Mouse (Mus musculus): ENCODE measurements around the gene Med16.

The Med16 gene

GRCm38 (mm10) chr10:79886611-79887010 is 22.1 kb downstream of the Med16 start:
- in situ Hi-C loops (cut with MboI, MseI), result loop anchor here (5.0 kb wide), 1 partner anchor 66 kb away; no protein-coding TSS in a partner anchor

DNA sequence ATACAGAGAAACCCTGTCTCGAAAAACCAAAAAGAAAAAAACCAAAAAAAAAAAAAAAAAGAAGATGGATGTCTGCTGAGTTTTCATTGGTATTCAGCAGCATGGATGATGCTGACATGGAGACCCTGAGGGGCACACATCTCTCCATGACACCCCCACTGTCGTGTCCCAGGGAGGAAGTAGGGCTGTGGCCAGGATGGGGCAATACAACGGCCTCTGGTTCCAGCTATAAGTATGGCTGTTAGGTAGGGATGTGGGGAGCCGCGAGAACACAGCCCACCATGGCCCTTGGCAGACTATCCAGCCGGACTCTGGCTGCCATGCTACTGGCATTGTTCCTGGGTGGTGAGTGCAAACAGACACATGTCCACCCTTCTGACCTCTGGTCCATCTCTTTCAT is 22.7 kb downstream of the Med16 start, which contains the start of gene Elane:
Elane (plus strand) TSS at position 194 of the 400 bp plus-strand sequence.
- in situ Hi-C loops (cut with MboI, MseI), result loop anchor here (5.0 kb wide), 1 partner anchor 66 kb away; no protein-coding TSS in a partner anchor

- in situ Hi-C loops (cut with MboI, MseI), result loop anchor here (5.0 kb wide), 1 partner anchor 67 kb away; no protein-coding TSS in a partner anchor
These were observed 23.8 kb downstream of the Med16 start for GRCm38 (mm10) chr10:79884938-79885337.

DNA sequence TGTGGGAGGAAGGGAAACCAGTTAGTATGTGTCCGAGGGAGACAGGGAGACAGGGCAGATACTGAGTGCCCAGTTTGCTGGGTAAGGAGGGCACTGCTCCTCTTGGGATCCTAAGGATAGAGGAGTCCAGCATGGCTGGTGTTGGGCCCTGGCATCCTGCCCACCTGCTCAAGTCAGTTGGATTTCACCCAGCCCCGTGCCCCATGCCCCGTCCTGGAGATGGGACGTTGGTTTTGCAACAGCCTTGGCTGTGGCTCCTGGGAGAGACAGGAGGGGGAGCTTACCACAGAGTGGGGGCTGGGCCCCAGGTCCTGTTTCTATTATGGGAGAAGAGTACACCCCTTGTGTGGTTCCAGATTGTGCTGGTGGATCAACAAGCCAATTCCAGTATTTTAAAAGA is 24.3 kb downstream of the Med16 start:
- in situ Hi-C loops (cut with MboI, MseI), result no loop called here

DNA sequence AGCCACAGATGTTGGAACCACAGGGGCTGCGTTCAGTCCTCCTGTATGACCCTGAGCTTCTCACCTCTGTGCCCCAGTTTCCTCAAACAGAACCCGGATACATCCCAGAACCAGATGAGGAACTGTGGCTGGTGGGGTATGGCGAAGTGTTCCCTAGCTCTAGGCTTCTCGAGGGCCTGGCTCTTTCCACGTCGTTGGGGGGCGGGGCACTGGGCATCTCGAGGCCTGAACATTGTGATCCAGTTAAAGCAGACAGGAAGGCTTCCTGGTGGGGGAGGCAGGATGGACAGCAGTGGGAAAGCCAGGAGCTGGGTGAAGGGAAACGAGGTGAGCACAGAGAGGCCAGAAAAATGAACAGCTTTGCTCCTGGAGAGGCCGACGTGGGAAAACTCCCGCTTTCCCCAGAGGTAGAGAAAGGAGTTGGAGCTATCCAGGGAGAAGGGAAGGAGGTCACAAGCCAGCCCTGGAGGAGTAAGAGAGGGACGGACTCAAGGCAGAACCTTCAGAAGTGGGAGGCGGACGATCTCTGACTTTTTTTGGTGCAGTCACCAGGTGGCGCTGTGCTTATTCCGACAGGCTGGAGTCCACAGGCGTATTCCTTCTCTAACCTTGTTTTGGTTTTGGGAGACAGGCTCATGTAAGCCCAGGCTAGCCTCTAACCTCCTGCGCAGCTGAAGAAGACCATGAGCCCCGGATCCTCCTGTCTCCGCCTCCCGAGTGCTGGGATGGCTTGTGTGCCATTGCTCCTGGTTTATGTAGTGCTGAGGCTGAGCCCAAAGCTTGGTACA is 25.2 kb downstream of the Med16 start:
- in situ Hi-C loops (cut with MboI, MseI), result no loop called here

DNA sequence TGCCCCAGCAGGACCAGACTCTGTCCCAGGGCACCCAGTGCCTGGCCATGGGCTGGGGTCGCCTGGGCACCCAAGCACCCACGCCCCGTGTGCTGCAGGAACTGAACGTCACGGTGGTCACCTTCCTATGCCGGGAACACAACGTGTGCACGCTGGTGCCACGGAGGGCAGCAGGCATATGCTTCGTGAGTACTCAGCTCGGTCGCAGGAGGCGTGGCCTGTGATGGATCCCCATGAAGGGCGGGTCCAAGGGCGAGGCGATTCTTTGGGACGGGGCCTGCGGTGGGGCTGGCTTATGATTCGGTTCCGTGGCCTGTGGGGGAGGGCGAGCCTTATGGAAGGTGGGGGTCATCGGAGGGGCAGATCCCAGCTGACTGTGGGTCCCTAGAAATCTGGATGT is 26.7 kb downstream of the Med16 start:
- in situ Hi-C loops (cut with MboI, MseI), result no loop called here

DNA sequence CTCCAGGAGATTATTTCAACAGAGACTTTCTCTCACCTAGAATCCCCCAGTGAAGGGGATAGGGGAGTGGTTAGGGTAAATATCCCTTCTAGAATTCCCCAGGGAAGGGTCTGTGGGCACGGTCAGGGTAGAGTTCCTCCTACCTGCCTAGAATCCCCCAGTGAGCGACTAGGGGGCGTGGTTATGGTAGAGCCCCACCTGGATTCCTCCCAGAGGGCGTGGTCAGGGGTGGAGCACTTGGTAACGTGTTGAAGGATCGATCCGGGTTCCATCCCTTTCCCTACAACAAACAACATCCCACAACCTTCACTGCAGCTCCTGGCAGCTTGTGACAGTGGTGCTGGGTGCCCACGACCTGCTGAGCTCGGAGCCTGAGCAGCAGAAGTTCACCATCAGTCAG is 28.0 kb downstream of the Med16 start:
- in situ Hi-C loops (cut with MboI, MseI), result no loop called here

DNA sequence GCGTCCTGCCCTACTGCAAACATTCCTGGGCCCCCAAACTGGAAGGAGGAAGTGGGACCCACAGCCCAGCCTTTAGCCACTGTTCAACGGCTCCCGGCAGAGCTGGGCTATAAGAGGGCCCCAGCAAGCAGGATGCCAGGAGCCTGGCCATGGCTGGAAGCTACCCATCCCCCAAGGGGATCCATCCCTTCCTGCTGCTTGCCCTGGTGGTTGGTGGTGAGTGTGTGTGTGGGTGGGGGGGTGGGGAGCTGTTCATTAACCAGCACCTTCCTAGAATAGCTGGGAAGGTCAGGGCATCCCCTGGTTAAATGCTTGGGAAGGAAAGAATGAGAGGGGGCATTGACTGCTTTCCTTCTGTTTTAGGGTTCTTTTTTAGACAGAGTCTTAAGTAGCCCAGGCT is 29.2 kb downstream of the Med16 start:
- in situ Hi-C loops (cut with MboI, MseI), result no loop called here

DNA sequence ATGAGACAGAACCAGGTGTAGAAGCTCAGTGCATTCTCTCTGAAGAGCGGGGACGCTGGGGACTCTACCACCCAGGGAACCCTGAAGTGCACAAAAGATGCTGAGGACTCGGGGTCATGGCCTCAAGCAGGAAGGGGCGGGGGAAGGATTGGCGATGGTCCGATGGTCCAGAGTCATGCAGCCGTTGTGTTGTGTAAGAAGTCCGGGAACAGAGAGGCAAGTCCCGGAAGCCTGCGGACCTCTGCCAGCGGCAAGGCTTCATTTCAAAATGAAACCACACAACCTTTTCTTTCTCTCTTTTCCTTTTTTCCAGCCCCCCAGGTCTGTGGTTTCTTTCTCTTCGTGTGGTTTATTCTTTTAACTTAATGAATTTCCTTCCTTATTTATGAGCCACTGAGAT is 31.0 kb downstream of the Med16 start:
- in situ Hi-C loops (cut with MboI, MseI), result no loop called here

- in situ Hi-C loops (cut with MboI, MseI), result no loop called here
These were observed 31.5 kb downstream of the Med16 start for GRCm38 (mm10) chr10:79877174-79877573.

DNA sequence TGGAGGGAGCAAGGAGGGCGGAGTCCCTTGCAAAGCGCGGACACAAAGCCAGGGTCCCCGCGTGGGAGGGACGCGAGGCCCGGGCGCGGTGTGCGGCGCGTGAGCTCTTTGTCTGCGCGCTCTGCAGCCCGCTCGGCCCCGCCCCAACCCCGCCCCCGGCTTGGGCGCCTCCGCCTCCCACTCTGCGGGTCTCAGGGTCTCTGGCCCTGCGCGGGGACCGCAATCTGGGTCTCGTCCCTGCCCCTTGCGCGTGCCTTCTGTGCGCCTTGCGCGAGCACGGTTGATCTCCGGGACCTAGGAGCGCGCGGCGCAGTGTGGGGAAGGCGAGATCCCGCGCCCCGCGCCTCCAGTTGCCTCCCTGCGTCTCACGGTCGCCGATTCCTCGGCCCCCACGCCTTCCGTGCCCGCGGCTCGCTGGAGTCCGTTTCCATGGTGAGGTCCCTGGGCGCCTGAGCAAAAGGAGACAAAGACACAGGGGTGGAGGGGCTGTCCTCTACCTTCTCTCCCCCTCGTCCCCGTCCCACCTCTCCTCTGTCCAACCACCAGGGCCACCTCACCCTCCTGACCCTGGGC is 34.3 kb downstream of the Med16 start, which contains the start of the genes Prtn3 and Plppr3:
Prtn3 (plus strand) TSS at position 187 of the 573 bp plus-strand sequence.
Plppr3 (minus strand) TSS at position 345 of the 573 bp plus-strand sequence.
- in situ Hi-C loops (cut with MboI, MseI), result no loop called here

GRCm38 (mm10) chr10:79873715-79874289 is 34.9 kb downstream of the Med16 start:
- in situ Hi-C loops (cut with MboI, MseI), result no loop called here

DNA sequence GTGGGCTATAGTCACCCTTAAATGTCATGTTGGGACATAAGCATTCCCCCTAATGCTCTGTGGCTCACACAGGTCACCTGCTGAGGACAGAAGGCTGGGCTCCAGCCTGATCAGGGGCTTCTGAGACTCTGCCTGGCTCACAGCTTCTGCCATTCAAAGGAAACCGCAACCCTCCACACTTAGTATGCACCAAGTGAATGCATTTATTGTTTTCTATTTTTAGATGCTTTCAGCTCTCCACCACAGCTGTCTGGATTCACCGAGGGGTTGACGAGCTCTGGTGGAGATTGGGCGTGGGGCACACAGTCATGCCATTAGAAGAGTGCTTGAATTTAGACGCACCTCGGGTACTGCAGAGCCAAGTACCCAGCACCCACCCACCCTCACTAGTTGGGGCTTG is 35.4 kb downstream of the Med16 start:
- in situ Hi-C loops (cut with MboI, MseI), result no loop called here

- in situ Hi-C loops (cut with MboI, MseI), result no loop called here
These were observed 35.9 kb downstream of the Med16 start for GRCm38 (mm10) chr10:79872862-79873261.

GRCm38 (mm10) chr10:79871845-79872244 is 36.9 kb downstream of the Med16 start:
- in situ Hi-C loops (cut with MboI, MseI), result no loop called here

- in situ Hi-C loops (cut with MboI, MseI), result no loop called here
These were observed 42.1 kb downstream of the Med16 start for GRCm38 (mm10) chr10:79866601-79867000.

DNA sequence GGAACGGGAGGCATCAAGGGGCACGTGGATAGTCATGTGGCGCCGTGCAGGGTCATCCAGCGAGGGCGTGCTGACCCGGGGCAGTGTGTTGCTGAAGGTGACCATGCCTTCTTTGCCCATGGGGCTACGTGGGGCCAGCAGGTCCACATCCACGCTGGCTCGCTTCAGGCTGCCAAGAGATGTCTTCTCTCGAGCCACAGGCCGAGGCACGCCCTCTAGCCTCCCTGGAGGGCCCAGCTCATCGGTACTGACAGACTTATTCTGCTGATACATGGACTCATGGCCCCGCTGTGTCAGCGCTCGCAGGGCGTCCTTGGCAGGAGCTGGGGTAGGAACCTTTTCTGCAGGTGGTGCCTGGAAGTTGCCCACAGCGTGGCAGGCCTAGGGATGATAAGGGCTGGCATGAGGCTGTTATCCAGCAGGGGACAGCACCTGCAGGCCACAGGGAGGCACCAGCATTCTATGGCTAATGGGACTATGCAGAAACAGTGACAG is 42.9 kb downstream of the Med16 start:
- in situ Hi-C loops (cut with MboI, MseI), result no loop called here

GRCm38 (mm10) chr10:79865189-79865601 is 43.5 kb downstream of the Med16 start:
- in situ Hi-C loops (cut with MboI, MseI), result no loop called here

GRCm38 (mm10) chr10:79864351-79865188 is 44.2 kb downstream of the Med16 start:
- in situ Hi-C loops (cut with MboI, MseI), result no loop called here

DNA sequence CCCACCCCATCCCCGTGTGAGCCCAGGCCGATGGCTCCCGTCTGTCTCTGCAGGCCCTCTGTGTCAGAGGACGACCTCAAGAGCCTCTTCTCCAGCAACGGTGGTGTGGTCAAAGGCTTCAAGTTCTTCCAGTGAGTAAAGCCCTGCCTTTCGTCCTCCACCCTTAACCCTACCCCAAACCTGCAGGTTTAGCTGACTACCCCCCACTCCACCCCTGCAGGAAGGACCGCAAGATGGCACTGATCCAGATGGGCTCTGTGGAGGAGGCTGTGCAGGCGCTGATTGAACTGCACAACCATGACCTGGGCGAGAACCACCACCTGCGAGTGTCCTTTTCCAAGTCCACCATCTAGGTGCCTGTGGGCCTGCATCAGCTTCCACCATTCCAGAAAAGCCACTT is 45.8 kb downstream of the Med16 start:
- in situ Hi-C loops (cut with MboI, MseI), result no loop called here

DNA sequence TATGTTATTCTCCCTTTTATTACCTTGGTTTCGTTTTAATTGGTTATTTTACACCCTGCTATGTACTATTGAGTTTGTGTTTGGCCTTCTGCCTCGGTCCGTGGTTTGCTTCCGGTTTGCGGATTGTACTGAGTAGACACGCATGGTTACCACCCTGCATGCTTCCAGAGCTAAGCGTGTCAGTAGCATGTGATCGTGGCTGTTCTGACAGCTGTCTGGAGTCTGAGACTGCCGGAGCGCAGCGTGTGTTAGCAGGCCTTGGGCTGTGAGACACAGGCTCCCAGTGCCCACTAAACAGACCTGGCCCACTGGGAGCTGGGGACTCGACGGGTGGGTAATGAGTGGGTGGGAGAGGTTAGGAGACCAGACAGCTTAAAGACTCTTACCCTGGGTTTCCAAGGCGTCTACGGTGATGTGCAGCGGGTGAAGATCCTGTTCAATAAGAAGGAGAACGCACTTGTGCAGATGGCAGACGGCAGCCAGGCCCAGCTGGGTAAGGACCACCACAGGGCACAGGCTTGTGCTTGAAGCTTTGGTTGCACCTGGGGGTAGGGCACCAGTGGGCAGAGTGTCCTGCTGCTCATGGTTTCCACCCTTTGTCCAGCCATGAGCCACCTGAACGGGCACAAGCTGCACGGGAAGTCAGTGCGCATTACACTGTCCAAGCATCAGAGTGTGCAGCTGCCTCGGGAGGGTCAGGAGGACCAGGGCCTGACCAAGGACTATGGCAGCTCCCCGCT is 46.5 kb downstream of the Med16 start:
- in situ Hi-C loops (cut with MboI, MseI), result no loop called here
